Mouse (Mus musculus) hindbrain, embryonic 15.5 days (tissue): Measurements from ENCODE around the gene Cecr2. TPM values are rescaled to one million over a fixed set of nuclear protein-coding genes. Genes with fewer than 3 reads are reported as not detected.
"Not testable (repeated sequence)": the region's sequence is repeated elsewhere in the genome, so short reads cannot be mapped to it uniquely, and the experiment has no call there.

Source experiments
- ATAC-seq: fragments of 200-750 bp; cut with Nextera tagmentation; 2 replicates; pipeline ENCODE4 v1.8.0; 2017; ENCODE audit warnings: low read depth, moderate number of reproducible peaks, moderate TSS enrichment; ENCODE audit not compliant: low FRiP score
- H3K27ac ChIP-seq: fragments of 300-500 bp; sonication (generic); replicated peaks from 2 replicates; pipeline ENCODE4 v1.5.1; 2015; ENCODE audit warnings: mild to moderate bottlenecking, inconsistent platforms
- H3K27me3 ChIP-seq: fragments of 300-500 bp; sonication (generic); 2 replicates; pipeline ENCODE4 v1.6.1; 2015; ENCODE audit warnings: control low read depth, inconsistent platforms
- H3K36me3 ChIP-seq: fragments of 300-500 bp; sonication (generic); 2 replicates; pipeline ENCODE4 v1.6.1; 2015; ENCODE audit warnings: control low read depth, inconsistent platforms
- H3K4me1 ChIP-seq: fragments of 300-500 bp; sonication (generic); replicated peaks from 2 replicates; pipeline ENCODE4 v1.6.1; 2015; ENCODE audit warnings: control low read depth, inconsistent platforms
- H3K4me2 ChIP-seq: fragments of 300-500 bp; sonication (generic); 2 replicates; pipeline ENCODE4 v1.6.1; 2015; ENCODE audit warnings: moderate library complexity, mild to moderate bottlenecking, inconsistent platforms
- H3K4me3 ChIP-seq: fragments of 300-500 bp; sonication (generic); 2 replicates; pipeline ENCODE4 v1.5.1; 2015; ENCODE audit warnings: mild to moderate bottlenecking, inconsistent platforms
- H3K9ac ChIP-seq: fragments of 300-500 bp; sonication (generic); 2 replicates; pipeline ENCODE4 v1.6.1; 2015; ENCODE audit warnings: inconsistent platforms
- H3K9me3 ChIP-seq: fragments of 300-500 bp; sonication (generic); 2 replicates; pipeline ENCODE4 v1.6.1; 2016; ENCODE audit warnings: control low read depth, inconsistent platforms
- WGBS: fragments of 180-500 bp; shearing (Covaris S2); methylation state at CpG from one replicate; pipeline ENCODE4 v1.1.7; 2015; 5-methylcytosine and 5-hydroxymethylcytosine counted together
- polyA plus RNA-seq: library from polyadenylated mRNA; unstranded; fragments of >200 nt; fragmentation: Nextera tagmentation; extraction: Ambion mirVana; gene quantifications from 2 replicates; pipeline ENCODE4 v1.2.1, GENCODE M21; 2015

The Cecr2 gene
- polyA plus RNA-seq, 1 experiment from 2014 or later, result 4.3 TPM

DNA sequence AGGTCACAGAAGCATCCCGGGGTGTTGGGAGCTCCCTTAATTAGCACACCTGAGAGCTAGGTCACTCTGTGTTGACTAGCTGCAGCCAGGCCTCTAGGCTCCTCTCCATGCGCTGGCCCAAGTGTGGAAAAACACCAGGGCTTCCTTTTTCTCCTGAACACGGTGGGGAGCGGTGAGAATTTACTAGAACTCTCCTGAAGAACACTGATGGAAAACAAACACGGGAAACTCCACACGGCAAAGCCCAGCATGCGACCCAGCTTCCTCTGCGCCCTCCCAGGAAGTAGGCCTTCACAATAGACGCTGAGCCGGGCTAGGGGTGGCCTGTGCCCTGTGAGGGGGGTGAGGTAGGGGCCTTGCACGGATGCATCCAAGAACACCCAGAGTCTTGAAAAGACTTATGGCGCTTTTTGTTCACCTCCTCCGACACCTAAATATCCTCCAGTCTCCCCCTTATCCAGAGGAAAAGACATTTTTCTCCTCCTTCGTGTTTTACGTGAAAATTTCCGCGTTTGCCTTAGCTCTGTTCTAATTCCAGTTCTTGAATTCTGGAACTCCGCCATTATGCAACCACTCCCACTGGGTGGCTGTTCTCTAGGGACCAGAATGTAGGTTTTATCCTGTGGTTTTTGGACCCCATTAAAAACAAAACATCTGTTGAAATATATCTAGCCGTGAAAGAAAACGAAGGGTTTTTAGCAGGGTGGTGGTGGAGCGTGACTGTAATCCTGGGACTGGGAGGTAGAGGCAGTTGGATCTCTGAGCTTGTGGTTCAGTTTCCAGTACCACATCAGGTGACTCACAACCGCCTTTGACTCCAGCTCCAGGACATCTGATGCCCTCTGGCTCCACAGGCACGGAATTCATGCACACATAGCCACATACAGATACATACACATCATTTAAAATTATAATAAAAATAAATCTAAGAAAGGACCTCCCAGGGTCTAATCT, 21.5 kb upstream of the Cecr2 start:
- Histone ChIP-seq H3K27me3 (no peaks in the 10 kb centered on the region), H3K4me2 (no peak overlapping the region), H3K4me3 (no peak overlapping the region), H3K36me3 (no peaks in the 10 kb centered on the region), H3K4me1 (no peaks in the 10 kb centered on the region), H3K9ac (no peak overlapping the region), H3K27ac (no peak overlapping the region), H3K9me3 (no peaks in the 10 kb centered on the region)
- WGBS, result 51% methylated on average over 23 of the region's 23 CpGs
- no peak for ATAC-seq

DNA sequence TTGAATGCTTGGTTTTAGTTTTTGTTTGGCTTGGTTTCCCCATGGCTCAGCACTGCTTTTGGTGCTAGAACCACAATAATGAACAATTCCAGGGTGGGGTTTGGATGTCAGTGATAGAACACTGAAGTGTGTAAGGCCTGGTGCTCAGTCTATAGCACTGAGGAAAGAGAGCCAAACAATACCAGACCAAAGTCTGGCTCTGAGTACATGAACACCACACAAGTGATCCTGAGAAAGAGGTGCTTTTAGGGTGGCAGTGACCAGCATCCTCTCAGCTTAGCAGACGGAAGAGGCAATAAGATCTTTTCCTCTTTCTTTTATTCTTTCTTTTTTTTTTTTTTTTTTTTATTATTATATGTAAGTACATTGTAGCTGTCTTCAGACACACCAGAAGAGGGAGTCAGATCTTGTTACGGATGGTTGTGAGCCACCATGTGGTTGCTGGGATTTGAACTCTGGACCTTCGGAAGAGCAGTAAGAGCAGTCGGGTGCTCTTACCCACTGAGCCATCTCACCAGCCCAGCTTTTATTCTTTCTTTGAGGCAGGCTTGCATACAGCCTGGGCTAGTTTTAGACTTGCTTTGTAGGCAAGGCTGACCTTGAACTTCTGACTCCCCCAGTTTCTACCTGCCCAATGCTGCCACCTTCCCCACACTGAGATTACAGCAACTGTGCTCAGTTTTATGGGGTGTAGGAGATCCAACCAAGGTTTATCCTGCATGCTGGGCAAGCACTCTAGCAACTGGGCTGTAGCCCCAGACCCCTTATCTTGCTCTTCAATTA, 18.7 kb upstream of the Cecr2 start:
- not testable (repeated sequence) for H3K9me3 ChIP-seq, H3K4me2 ChIP-seq, H3K9ac ChIP-seq, H3K4me3 ChIP-seq, ATAC-seq, H3K27me3 ChIP-seq, H3K36me3 ChIP-seq, H3K4me1 ChIP-seq, H3K27ac ChIP-seq
- WGBS, result 96% methylated on average over 3 of the region's 4 CpGs

DNA sequence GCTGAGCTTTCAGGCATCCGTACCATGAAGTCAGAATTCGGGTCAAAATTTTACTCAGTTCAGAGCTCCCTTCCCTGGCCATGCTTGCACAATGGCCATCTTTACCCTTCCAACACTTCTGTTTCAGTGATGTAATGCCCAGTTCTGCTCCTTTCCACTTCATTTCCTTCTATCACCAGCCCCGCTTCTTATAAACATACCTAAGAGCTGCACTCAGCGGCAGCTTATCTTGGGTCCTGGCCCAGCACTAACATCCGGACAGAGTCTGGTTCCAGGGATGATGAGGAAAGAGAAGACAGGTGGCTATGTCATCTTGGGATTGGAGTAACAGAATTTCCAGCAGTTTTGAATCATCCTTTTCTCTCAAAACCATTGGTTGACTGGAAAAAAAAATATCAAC, 18.0 kb upstream of the Cecr2 start:
- no peaks in the 10 kb centered on the region for H3K4me1 ChIP-seq

DNA sequence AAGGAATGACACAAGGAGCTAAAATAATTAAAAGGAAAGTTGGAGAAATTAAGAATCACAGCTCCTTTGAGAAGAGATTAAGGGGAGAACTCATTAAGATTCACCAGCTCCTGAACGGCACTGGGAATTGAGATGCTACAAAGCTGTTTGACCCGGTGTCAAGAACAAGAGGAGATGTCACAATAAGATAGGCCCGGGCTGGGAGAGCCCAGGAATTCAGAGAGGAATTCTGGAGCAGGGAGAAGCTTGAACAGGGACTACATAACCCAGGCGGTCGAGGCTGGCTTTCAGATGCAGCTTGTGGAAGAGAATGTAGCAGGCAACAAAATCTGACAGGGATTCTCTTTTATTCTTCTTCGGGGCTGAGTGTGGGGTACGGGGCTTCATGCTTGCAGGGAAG, 13.5 kb upstream of the Cecr2 start:
- ATAC-seq, result no peak
- WGBS, result 33% methylated on average over 7 of the region's 7 CpGs
- H3K9ac ChIP-seq, result no peak overlapping the region
- H3K4me3 ChIP-seq, result no peak overlapping the region
- no peak overlapping the region for H3K27ac ChIP-seq
- H3K9me3 ChIP-seq, result no peaks in the 10 kb centered on the region
- no peaks in the 10 kb centered on the region for H3K27me3 ChIP-seq
- no peaks in the 10 kb centered on the region for H3K4me1 ChIP-seq
- H3K4me2 ChIP-seq, result no peak overlapping the region
- no peaks in the 10 kb centered on the region for H3K36me3 ChIP-seq

More for the DNA sequence above, 18.0 kb upstream of the Cecr2 start:
- Histone ChIP-seq H3K27ac (no peak overlapping the region), H3K4me2 (no peak overlapping the region), H3K9ac (no peak overlapping the region), H3K36me3 (no peaks in the 10 kb centered on the region), H3K4me3 (no peak overlapping the region), H3K9me3 (no peaks in the 10 kb centered on the region), H3K27me3 (no peaks in the 10 kb centered on the region)
- ATAC-seq, result no peak
- WGBS, result 80% methylated on average over 5 of the region's 5 CpGs

DNA sequence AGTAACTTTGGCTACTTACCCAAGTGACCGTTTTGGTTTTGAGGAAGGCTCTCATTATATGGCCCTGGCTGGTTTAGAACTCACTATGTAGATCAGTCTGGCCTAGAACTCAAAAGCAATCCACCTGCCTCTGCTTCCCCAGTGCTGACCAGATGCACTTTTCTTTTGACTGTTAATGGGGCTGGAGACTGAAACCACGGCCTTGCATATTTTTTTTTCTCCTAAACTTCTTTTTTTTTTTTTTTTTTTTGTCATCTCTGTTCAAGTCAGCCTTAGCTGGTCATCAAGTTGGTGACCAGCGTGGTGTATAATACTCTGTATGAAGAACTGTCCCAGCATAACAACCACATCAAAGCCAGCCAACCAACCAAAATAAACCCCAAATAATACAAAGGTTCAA, 10.5 kb upstream of the Cecr2 start:
- no peak overlapping the region for H3K27ac ChIP-seq
- no peak for ATAC-seq
- no peaks in the 10 kb centered on the region for H3K9me3 ChIP-seq
- H3K4me2 ChIP-seq, result no peak overlapping the region
- no peaks in the 10 kb centered on the region for H3K27me3 ChIP-seq
- no peak overlapping the region for H3K9ac ChIP-seq
- no peaks in the 10 kb centered on the region for H3K36me3 ChIP-seq
- 91% methylated on average over 3 of the region's 3 CpGs for WGBS
- H3K4me3 ChIP-seq, result no peak overlapping the region
- H3K4me1 ChIP-seq, result no peaks in the 10 kb centered on the region

DNA sequence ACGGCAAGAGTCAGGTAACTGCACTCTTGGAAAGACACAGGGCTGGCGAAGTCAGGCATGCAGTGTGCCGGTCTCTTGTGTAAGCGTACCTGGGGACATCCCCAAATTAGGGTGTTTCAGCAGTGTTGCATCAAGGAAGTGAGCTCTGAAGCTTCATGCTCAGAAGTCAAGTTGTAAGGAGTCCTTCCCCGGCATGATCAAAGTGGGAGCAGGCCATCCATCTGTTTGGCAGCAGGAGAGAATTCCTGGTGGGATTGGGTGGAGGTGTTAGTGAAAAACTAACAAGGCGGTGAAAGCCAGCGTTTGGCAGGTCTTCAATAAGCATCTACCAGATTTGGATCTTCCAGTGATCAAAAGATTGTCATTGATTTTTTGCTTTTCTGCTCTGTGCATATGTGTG, 7.3 kb upstream of the Cecr2 start:
- H3K4me3 ChIP-seq, result no peak overlapping the region
- no peaks in the 10 kb centered on the region for H3K36me3 ChIP-seq
- no peaks in the 10 kb centered on the region for H3K4me1 ChIP-seq
- no peaks in the 10 kb centered on the region for H3K9me3 ChIP-seq
- no peak overlapping the region for H3K4me2 ChIP-seq
- 76% methylated on average over 7 of the region's 7 CpGs for WGBS
- no peak for ATAC-seq
- no peak overlapping the region for H3K9ac ChIP-seq
- no peak overlapping the region for H3K27ac ChIP-seq
- no peaks in the 10 kb centered on the region for H3K27me3 ChIP-seq

DNA sequence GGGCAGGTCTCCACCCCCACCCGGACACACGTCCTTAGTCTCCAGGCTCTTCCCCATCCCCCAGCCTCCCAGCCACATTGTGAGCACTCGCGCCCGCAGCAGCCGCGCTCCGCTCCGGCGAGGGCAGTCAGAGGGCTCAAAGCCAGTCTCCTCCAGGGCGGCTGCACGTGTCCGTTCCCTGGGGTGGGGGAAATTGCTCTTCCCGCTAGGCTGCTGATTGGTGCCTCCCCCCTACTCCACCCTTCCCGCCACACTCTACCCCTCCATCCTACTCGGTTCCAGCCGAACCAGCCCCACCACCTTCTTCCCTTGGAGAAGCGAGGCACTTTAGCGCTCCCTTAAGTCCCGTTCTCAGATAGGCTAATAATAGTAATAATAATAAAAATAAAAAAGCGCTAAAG, 754 bp upstream of the Cecr2 start:
- peaks cover 18% of the 10 kb centered on the region for H3K4me1 ChIP-seq
- no peaks in the 10 kb centered on the region for H3K9me3 ChIP-seq
- under 1% methylated on average over 21 of the region's 21 CpGs for WGBS
- peak overlapping the region; percentile 95 for H3K27ac ChIP-seq
- H3K27me3 ChIP-seq, result no peaks in the 10 kb centered on the region
- peak overlapping the region; percentile 75 for H3K9ac ChIP-seq
- H3K4me3 ChIP-seq, result peak overlapping the region; percentile 98
- peak overlapping the region; percentile 97 for H3K4me2 ChIP-seq
- no peaks in the 10 kb centered on the region for H3K36me3 ChIP-seq
- peak; percentile 72 for ATAC-seq

DNA sequence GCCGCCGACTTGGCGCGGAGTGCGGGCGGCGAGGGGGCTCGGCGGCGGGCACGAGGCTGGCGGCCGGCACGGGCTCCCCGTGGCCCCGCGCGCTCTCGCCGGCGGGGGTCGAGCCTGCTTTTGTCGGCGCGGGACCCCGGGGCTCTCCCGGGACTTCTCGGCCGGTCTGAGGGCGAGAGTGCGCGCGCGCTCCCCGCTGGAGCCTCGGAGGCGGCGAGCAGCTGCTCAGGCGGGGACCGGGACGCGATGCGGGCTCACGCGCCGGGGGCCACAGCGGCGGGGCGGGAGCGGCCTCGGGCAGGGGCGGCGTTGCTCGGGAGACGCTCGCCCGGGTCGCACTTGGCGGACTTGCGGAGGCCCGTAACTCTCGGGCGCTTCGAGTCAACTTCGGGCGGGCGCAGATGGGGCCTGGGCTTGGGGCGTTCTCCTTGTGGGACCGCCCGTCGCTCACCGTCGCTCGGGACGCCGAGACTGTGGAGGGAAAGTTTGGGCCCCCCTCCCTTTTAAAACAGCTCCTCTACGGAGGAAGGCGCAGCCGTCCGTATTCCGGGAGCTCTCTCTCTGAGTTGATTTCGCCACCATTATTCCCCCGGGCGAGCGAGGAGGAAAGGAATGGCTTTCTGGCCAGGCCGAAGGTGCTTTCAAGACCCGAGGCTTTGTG, 722 bp downstream of the Cecr2 start:
- no peaks in the 10 kb centered on the region for H3K27me3 ChIP-seq
- ATAC-seq, result peak; percentile 52
- H3K4me3 ChIP-seq, result peak overlapping the region; percentile 98
- H3K4me2 ChIP-seq, result peak overlapping the region; percentile 97
- H3K36me3 ChIP-seq, result no peaks in the 10 kb centered on the region
- under 1% methylated on average over 85 of the region's 87 CpGs for WGBS
- H3K4me1 ChIP-seq, result peaks cover 18% of the 10 kb centered on the region
- peak overlapping the region; percentile 95 for H3K27ac ChIP-seq
- H3K9me3 ChIP-seq, result no peaks in the 10 kb centered on the region
- peak overlapping the region; percentile 75 for H3K9ac ChIP-seq

DNA sequence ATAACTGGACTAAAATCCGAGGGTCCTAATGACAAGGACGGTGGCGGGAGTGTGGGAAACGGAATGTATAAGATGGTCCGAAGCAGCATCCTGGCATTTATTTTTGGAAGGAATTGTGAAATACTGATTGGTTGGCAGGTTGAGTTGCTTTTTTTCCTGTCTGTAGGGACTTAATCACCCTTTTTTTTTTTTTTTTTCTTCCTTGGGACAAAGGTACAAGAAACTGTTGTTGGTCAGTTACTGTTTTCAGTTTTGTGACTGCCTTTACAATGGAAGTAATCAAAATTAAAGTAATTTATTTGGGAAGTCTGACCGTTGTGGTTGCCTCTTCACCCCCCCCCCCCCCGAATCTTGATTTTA, 1.2 kb downstream of the Cecr2 start:
- 0% methylated on average over 7 of the region's 7 CpGs for WGBS
- peak overlapping the region; percentile 95 for H3K27ac ChIP-seq
- no peaks in the 10 kb centered on the region for H3K27me3 ChIP-seq
- H3K4me3 ChIP-seq, result peak overlapping the region; percentile 98
- H3K4me1 ChIP-seq, result peaks cover 18% of the 10 kb centered on the region
- no peaks in the 10 kb centered on the region for H3K9me3 ChIP-seq
- peak overlapping the region; percentile 97 for H3K4me2 ChIP-seq
- H3K9ac ChIP-seq, result peak overlapping the region; percentile 75
- ATAC-seq, result no peak
- H3K36me3 ChIP-seq, result no peaks in the 10 kb centered on the region

DNA sequence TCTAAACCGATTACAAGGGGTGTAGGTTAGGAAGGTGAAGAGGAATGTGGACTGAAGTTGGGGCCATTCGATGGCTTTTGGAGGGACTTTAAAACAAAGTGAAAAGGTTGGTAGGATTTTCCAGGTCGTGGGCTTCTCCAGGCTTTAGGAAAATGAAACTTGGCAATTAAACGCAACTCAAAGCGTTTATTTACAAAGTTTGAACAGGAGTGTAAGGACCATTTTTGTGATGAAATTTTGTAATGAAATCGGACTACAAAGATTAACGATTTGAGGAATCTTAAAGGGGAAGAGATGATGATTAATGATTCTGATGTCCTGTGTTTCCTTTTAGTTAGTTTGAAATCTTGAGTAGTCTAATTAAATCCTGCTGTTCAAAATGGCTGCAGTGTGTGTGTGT, 1.7 kb downstream of the Cecr2 start:
- Histone ChIP-seq H3K9me3 (no peaks in the 10 kb centered on the region), H3K4me3 (peak overlapping the region; percentile 98), H3K36me3 (no peaks in the 10 kb centered on the region), H3K4me2 (peak overlapping the region; percentile 97), H3K27me3 (no peaks in the 10 kb centered on the region), H3K27ac (no peak overlapping the region), H3K9ac (no peak overlapping the region), H3K4me1 (peaks cover 18% of the 10 kb centered on the region)
- no peak for ATAC-seq
- WGBS, result 12% methylated on average over 7 of the region's 7 CpGs

DNA sequence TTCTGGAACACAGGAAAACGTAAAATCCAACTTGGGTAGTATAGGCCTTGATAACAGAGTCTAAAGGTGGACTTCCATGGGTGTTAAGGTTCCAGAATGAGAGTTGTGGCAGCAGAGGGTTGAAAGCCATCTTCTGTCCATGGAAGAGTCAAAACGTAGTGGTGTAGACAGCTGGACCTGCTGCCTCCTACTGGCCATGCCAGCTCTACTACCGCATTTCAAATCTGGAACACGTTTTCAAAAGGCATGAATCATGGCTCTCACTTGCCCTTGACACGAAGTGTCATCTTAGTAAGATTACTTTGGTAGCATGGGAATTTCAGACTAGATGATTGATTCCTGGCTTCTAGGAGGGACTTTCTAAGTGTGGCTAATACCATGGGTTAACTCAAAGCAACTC, 8.0 kb downstream of the Cecr2 start:
- H3K27ac ChIP-seq, result no peak overlapping the region
- no peak overlapping the region for H3K9ac ChIP-seq
- H3K9me3 ChIP-seq, result no peaks in the 10 kb centered on the region
- no peak overlapping the region for H3K4me2 ChIP-seq
- ATAC-seq, result no peak
- H3K27me3 ChIP-seq, result no peaks in the 10 kb centered on the region
- H3K4me3 ChIP-seq, result no peak overlapping the region
- H3K36me3 ChIP-seq, result no peaks in the 10 kb centered on the region
- no peaks in the 10 kb centered on the region for H3K4me1 ChIP-seq
- 69% methylated on average over 5 of the region's 5 CpGs for WGBS

DNA sequence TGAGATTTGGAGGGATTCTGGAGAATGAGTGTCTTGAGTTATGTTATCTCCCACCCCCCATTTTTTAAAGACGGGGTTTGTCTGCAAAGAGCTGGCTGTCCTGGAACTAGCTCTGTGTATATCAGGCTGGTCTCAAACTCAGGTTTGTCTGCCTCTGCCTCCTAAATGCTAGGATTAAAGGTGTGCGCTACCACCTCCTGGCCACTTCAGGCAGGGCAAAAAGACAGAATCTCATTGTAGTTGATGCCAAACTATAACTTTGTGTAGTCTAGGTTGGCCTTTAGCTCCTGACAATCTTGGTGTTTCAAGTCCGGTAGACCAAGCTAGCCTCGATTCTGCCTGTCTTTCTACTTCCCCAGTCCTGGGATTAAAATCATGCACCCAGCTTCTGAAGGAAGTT, 8.7 kb downstream of the Cecr2 start:
- 88% methylated on average over 4 of the region's 4 CpGs for WGBS
- H3K9ac ChIP-seq, result no peak overlapping the region
- no peaks in the 10 kb centered on the region for H3K9me3 ChIP-seq
- no peak overlapping the region for H3K27ac ChIP-seq
- no peak for ATAC-seq
- H3K27me3 ChIP-seq, result no peaks in the 10 kb centered on the region
- no peaks in the 10 kb centered on the region for H3K4me1 ChIP-seq
- no peak overlapping the region for H3K4me2 ChIP-seq
- H3K4me3 ChIP-seq, result no peak overlapping the region
- H3K36me3 ChIP-seq, result no peaks in the 10 kb centered on the region
